Mouse (Mus musculus): Measurements from ENCODE around the gene Disp1.
A peak's percentile ranks its signal among the peaks of the same experiment; 100 is the strongest.

DNA sequence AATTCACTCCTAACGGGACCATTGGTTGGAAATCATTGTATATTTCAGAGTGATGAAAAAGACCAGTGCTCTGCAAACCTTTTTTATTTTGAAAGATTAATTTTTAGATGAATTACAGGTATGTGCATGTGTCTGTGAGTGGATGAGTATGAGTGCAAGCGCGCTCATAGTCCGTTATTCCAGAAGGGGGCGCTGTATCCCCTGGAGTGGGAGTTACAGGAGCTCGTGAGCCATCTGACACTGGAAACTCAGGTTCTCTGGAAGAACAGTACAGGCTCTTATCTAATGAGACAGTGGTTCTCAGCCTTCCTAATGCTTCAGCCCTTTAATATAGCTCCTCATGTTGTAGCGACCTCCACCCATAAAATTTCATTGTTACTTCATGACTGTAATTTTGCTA lies 22.0 kb upstream of the Disp1 start:
- TF ChIP-seq CTCF (IDR thresholded peaks at IDR 0.05; ENCODE audit: control insufficient read depth, insufficient read depth, insufficient replicate concordance, low read depth, low read length) (peak; percentile 31; the same call in 1 of the 2 replicates), POLR2A (IDR thresholded peaks at IDR 0.05; ENCODE audit: control insufficient read depth, low read depth, low read length) (no peak)

Measured in testis, adult 2 months (tissue).